Mouse (Mus musculus) spleen, embryonic (tissue): Measurements from ENCODE around the gene F2rl2.

ENCODE experiments used
- CTCF ChIA-PET: fragments of 350-600 bp; sonication (Branson Sonifier 250); formaldehyde crosslinking; loops from one replicate; lab custom pipeline; 2022; lab: Charles Lee

F2rl2 gene

GRCm38 (mm10) chr13:95697874-95698273 lies 1.2 kb downstream of the F2rl2 start:
- CTCF ChIA-PET, result interaction anchor here (0.6 kb wide), 1 partner anchor 11 kb away, joined by 3 read pairs; no protein-coding TSS in a partner anchor

GRCm38 (mm10) chr13:95703376-95703775 lies 6.7 kb downstream of the F2rl2 start:
- CTCF ChIA-PET, result no interaction called here

- CTCF ChIA-PET, result no interaction called here
Measured at GRCm38 (mm10) chr13:95705589-95705988, 8.9 kb downstream of the F2rl2 start.

- CTCF ChIA-PET, result interaction anchor here (0.5 kb wide), 1 partner anchor 908 kb away, joined by 3 read pairs; no protein-coding TSS in a partner anchor
Measured at GRCm38 (mm10) chr13:95712054-95712453, 15.4 kb downstream of the F2rl2 start.

- CTCF ChIA-PET, result no interaction called here
Measured at GRCm38 (mm10) chr13:95712570-95713268, 16.1 kb downstream of the F2rl2 start.

- CTCF ChIA-PET, result interaction anchor here (0.6 kb wide), 1 partner anchor 204 kb away, joined by 9 read pairs; no protein-coding TSS in a partner anchor
Measured at GRCm38 (mm10) chr13:95714271-95714975, 17.8 kb downstream of the F2rl2 start.

- CTCF ChIA-PET, result no interaction called here
Measured at GRCm38 (mm10) chr13:95715356-95715755, 18.7 kb downstream of the F2rl2 start.

GRCm38 (mm10) chr13:95719320-95720232 lies 22.9 kb downstream of the F2rl2 start:
- CTCF ChIA-PET, result interaction anchor here (0.7 to 2.2 kb wide), 3 partner anchors 9 to 156 kb away, joined by 3 to 14 read pairs (median 4); no protein-coding TSS in a partner anchor

GRCm38 (mm10) chr13:95730491-95730890 lies 33.8 kb downstream of the F2rl2 start:
- CTCF ChIA-PET, result no interaction called here

GRCm38 (mm10) chr13:95739651-95740050 lies 43.0 kb downstream of the F2rl2 start:
- CTCF ChIA-PET, result no interaction called here

- CTCF ChIA-PET, result no interaction called here
Measured at GRCm38 (mm10) chr13:95741813-95742689, 45.4 kb downstream of the F2rl2 start.

GRCm38 (mm10) chr13:95742881-95743466 lies 46.3 kb downstream of the F2rl2 start:
- CTCF ChIA-PET, result no interaction called here

- CTCF ChIA-PET, result no interaction called here
Measured at GRCm38 (mm10) chr13:95745451-95745850, 48.8 kb downstream of the F2rl2 start.

- CTCF ChIA-PET, result interaction anchor here (0.5 kb wide), 1 partner anchor 1895 kb away, joined by 5 read pairs; no protein-coding TSS in a partner anchor
Measured at GRCm38 (mm10) chr13:95746509-95746908, 49.9 kb downstream of the F2rl2 start.

GRCm38 (mm10) chr13:95747101-95747500 lies 50.4 kb downstream of the F2rl2 start:
- CTCF ChIA-PET, result no interaction called here

GRCm38 (mm10) chr13:95747541-95747940 lies 50.9 kb downstream of the F2rl2 start:
- CTCF ChIA-PET, result no interaction called here
